Mouse (Mus musculus) CH12.LX (cell line): ENCODE results near the gene Rrp7a. TPM values are rescaled to one million over a fixed set of nuclear protein-coding genes. Genes with fewer than 3 reads are reported as not detected.
A peak's percentile ranks its signal among the peaks of the same experiment; 100 is the strongest.

ENCODE experiments used
- DNase-seq: peaks from one replicate; pipeline ENCODE4 v3.0.0-alpha.2; 2013; ENCODE audit errors: extremely low read depth
- H3K27ac ChIP-seq: 2 replicates; pipeline ENCODE4 v1.5.1; 2012; ENCODE audit warnings: low read depth, mild to moderate bottlenecking, control low read depth, moderate library complexity; ENCODE audit not compliant: insufficient read depth
- H3K27me3 ChIP-seq: replicated peaks from 2 replicates; pipeline ENCODE3; 2012; ENCODE audit warnings: inconsistent platforms
- H3K36me3 ChIP-seq, 2 experiments: replicated peaks in 1 of 2; 2 replicates each; pipeline versions ENCODE3 to v1.6.1; 2012; ENCODE audit warnings: inconsistent platforms in 1 of 2, low read length in 1 of 2, mild to moderate bottlenecking in 1 of 2, mixed read lengths in 1 of 2, moderate library complexity in 1 of 2; ENCODE audit not compliant: control insufficient read depth in 1 of 2, insufficient read depth in 1 of 2
- H3K4me1 ChIP-seq, 2 experiments: 2 replicates each; pipeline ENCODE4 v1.6.1; 2012; ENCODE audit warnings: inconsistent platforms in 1 of 2, moderate library complexity in 1 of 2; ENCODE audit not compliant: insufficient read depth in 2 of 2, control insufficient read depth in 1 of 2
- H3K4me2 ChIP-seq: 2 replicates; pipeline ENCODE4 v1.6.1; 2012; ENCODE audit warnings: low read depth, mild to moderate bottlenecking, control low read depth; ENCODE audit not compliant: poor library complexity, insufficient read depth, severe bottlenecking
- H3K4me3 ChIP-seq, 3 experiments: fragments of 150-350 bp in 1 of 3; sonication (generic) in 1 of 3; replicated peaks in 1 of 3; 2 replicates each; pipeline versions ENCODE3 to v1.5.1; 2011 to 2012; ENCODE audit warnings: low read depth in 2 of 3, low read length in 2 of 3, mild to moderate bottlenecking in 2 of 3, moderate library complexity in 2 of 3, control low read depth in 1 of 3, improper control_type of control experiment in 1 of 3, inconsistent platforms in 1 of 3, mixed read lengths in 1 of 3; ENCODE audit not compliant: poor library complexity in 1 of 3
- H3K79me2 ChIP-seq: replicated peaks from 2 replicates; pipeline ENCODE4 v1.6.1; 2012; ENCODE audit warnings: mild to moderate bottlenecking, moderate library complexity; ENCODE audit not compliant: control insufficient read depth, poor library complexity, insufficient read depth, severe bottlenecking; ENCODE audit errors: extremely low read depth
- H3K9ac ChIP-seq: 2 replicates; pipeline ENCODE4 v1.6.1; 2012; ENCODE audit warnings: low read depth, mild to moderate bottlenecking, control low read depth, moderate library complexity; ENCODE audit not compliant: insufficient read depth
- H3K9me3 ChIP-seq: replicated peaks from 2 replicates; pipeline ENCODE3; 2012; ENCODE audit warnings: low read length, inconsistent platforms, mixed read lengths
- CHD2 ChIP-seq: IDR thresholded peaks from 2 replicates; pipeline ENCODE4 v1.6.1; 2011; ENCODE audit warnings: low read length, improper control_type of control experiment
- CTCF ChIP-seq, 2 experiments: IDR thresholded peaks in 1 of 2; conservative IDR thresholded peaks in 1 of 2; 2 replicates each; pipeline ENCODE4 v1.5.1; 2011 to 2012; ENCODE audit warnings: low read depth in 2 of 2, low read length in 2 of 2, improper control_type of control experiment in 1 of 2, inconsistent platforms in 1 of 2, mild to moderate bottlenecking in 1 of 2, moderate library complexity in 1 of 2
- E2F4 ChIP-seq: IDR thresholded peaks from 2 replicates; pipeline ENCODE4 v1.6.1; 2011; ENCODE audit warnings: low read depth, low read length, improper control_type of control experiment; ENCODE audit not compliant: insufficient replicate concordance
- EP300 ChIP-seq: IDR thresholded peaks from 2 replicates; pipeline ENCODE4 v1.6.1; 2011; ENCODE audit warnings: low read length, improper control_type of control experiment
- ETS1 ChIP-seq: conservative IDR thresholded peaks from 2 replicates; pipeline ENCODE4 v1.6.1; 2012; ENCODE audit warnings: low read depth, mild to moderate bottlenecking, inconsistent platforms, low read length, improper control_type of control experiment, moderate library complexity
- GABPA ChIP-seq: IDR thresholded peaks from 2 replicates; pipeline ENCODE4 v1.6.1; 2012; ENCODE audit warnings: low read depth, low read length, improper control_type of control experiment, inconsistent platforms; ENCODE audit not compliant: insufficient replicate concordance
- HCFC1 ChIP-seq: IDR thresholded peaks from 2 replicates; pipeline ENCODE4 v1.6.1; 2012; ENCODE audit warnings: low read depth, mild to moderate bottlenecking, inconsistent platforms, low read length, improper control_type of control experiment
- IRF4 ChIP-seq: IDR thresholded peaks from 2 replicates; pipeline ENCODE4 v1.6.1; 2014; ENCODE audit warnings: low read depth, mild to moderate bottlenecking, inconsistent platforms, low read length, improper control_type of control experiment
- JUND ChIP-seq: conservative IDR thresholded peaks from 2 replicates; pipeline ENCODE4 v1.6.1; 2011; ENCODE audit warnings: low read depth, low read length, improper control_type of control experiment
- NELFE ChIP-seq: IDR thresholded peaks from 2 replicates; pipeline ENCODE4 v1.6.1; 2011; ENCODE audit warnings: low read depth, low read length, improper control_type of control experiment
- NRF1 ChIP-seq: IDR thresholded peaks from 2 replicates; pipeline ENCODE4 v1.6.1; 2014; ENCODE audit warnings: low read depth, mild to moderate bottlenecking, inconsistent platforms, low read length, improper control_type of control experiment, moderate library complexity
- SIN3A ChIP-seq: IDR thresholded peaks from 2 replicates; pipeline ENCODE4 v1.6.1; 2012; ENCODE audit warnings: low read length, improper control_type of control experiment, inconsistent platforms
- SMC3 ChIP-seq: IDR thresholded peaks from 2 replicates; pipeline ENCODE4 v1.6.1; 2011; ENCODE audit warnings: low read depth, low read length, improper control_type of control experiment
- UBTF ChIP-seq: IDR thresholded peaks from 2 replicates; pipeline ENCODE4 v1.6.1; 2012; ENCODE audit warnings: low read depth, mild to moderate bottlenecking, inconsistent platforms, low read length, improper control_type of control experiment, moderate library complexity
- USF1 ChIP-seq: IDR thresholded peaks from 2 replicates; pipeline ENCODE4 v1.6.1; 2014; ENCODE audit warnings: low read depth, mild to moderate bottlenecking, inconsistent platforms, low read length, improper control_type of control experiment
- ZC3H11A ChIP-seq: IDR thresholded peaks from 2 replicates; pipeline ENCODE4 v1.6.1; 2012; ENCODE audit warnings: low read depth, mild to moderate bottlenecking, inconsistent platforms, low read length, improper control_type of control experiment
- dilution Hi-C: fragments of 300-500 bp; cut with MboI; formaldehyde crosslinking; loops from 2 replicates; pipeline ENCODE4 v1.14.3; 2020; ENCODE audit warnings: low sequenced_read_pairs; ENCODE audit not compliant: extremely low pct_unique_long_range_greater_than_20kb, extremely low pct_ligation_motif_present
- in situ Hi-C: fragments of 300-500 bp; cut with MboI; formaldehyde crosslinking; loops from 3 replicates; pipeline ENCODE4 v1.14.3; 2019; ENCODE audit warnings: low sequenced_read_pairs, low pct_ligation_motif_present, low pct_unique_long_range_greater_than_20kb, mixed read lengths
- polyA plus RNA-seq: library from polyadenylated mRNA; unstranded; fragments of >175 nt; gene quantifications from 2 replicates; pipeline ENCODE4 v1.2.1, GENCODE M21; 2012; ENCODE audit warnings: low read depth; ENCODE audit not compliant: insufficient read length
- total RNA-seq, 2 experiments: library from RNA; depleted of rRNA; stranded (reverse); fragments of 300-350 nt in 1 of 2; fragments of >200 nt in 1 of 2; gene quantifications; 2 replicates each; pipeline ENCODE4 v1.2.3; 2012 to 2014

The Rrp7a gene
- total and polyA plus RNA-seq, 3 experiments = 126 to 262 (median 156) TPM

- Histone ChIP-seq H3K9me3 (no peaks in the 10 kb centered on the region), H3K36me3 (peaks cover 41 to 79% of the 10 kb centered on the region in 2 experiments), H3K27me3 (no peaks in the 10 kb centered on the region), H3K9ac (no peak overlapping the region), H3K4me1 (peaks cover 16 to 88% of the 10 kb centered on the region in 2 experiments), H3K27ac (peak overlapping the region; percentile 40), H3K4me2 (no peak overlapping the region), H3K79me2 (no peaks in the 10 kb centered on the region), H3K4me3 (no peak overlapping the region)
- in situ Hi-C loops = no loop called here
- DNase-seq = no peak
- TF ChIP-seq IRF4 = no peak
- TF ChIP-seq ETS1 = no peak
- no peak for TF ChIP-seq GABPA
- no peak for TF ChIP-seq ZC3H11A
- no peak for TF ChIP-seq NRF1
- no peak for TF ChIP-seq USF1
- no peak for TF ChIP-seq UBTF
- TF ChIP-seq NELFE = no peak
- TF ChIP-seq JUND = no peak
- dilution Hi-C loops = no loop called here
Observed at GRCm38 (mm10) chr15:83162818-83163485, 40.4 kb upstream of the Rrp7a start.

- H3K79me2 ChIP-seq = no peaks in the 10 kb centered on the region
- in situ Hi-C loops = no loop called here
- H3K4me3 ChIP-seq = no peak overlapping the region
- no peaks in the 10 kb centered on the region for H3K9me3 ChIP-seq
- dilution Hi-C loops = no loop called here
- no peak for TF ChIP-seq HCFC1
- TF ChIP-seq EP300 = no peak
- no peak for TF ChIP-seq JUND
- no peak for TF ChIP-seq E2F4
- no peak for TF ChIP-seq SIN3A
- TF ChIP-seq SMC3 = no peak
- no peak for TF ChIP-seq IRF4
- no peak for TF ChIP-seq CTCF (conservative IDR thresholded peaks at IDR 0.05 in 1 of 2, IDR thresholded peaks at IDR 0.05 in 1 of 2; ENCODE audit: low read depth in 2 of 2, low read length in 2 of 2)
- no peak for TF ChIP-seq CHD2
- H3K4me1 ChIP-seq = peaks cover 16 to 89% of the 10 kb centered on the region in 2 experiments
- H3K36me3 ChIP-seq = peaks cover 43 to 79% of the 10 kb centered on the region in 2 experiments
- no peaks in the 10 kb centered on the region for H3K27me3 ChIP-seq
- no peak overlapping the region for H3K27ac ChIP-seq
- H3K4me2 ChIP-seq = no peak overlapping the region
- no peak for DNase-seq
- no peak overlapping the region for H3K9ac ChIP-seq
Observed at GRCm38 (mm10) chr15:83162001-83162400, 39.4 kb upstream of the Rrp7a start.
